Mouse (Mus musculus): ENCODE measurements around the gene Chmp4b.

DNA sequence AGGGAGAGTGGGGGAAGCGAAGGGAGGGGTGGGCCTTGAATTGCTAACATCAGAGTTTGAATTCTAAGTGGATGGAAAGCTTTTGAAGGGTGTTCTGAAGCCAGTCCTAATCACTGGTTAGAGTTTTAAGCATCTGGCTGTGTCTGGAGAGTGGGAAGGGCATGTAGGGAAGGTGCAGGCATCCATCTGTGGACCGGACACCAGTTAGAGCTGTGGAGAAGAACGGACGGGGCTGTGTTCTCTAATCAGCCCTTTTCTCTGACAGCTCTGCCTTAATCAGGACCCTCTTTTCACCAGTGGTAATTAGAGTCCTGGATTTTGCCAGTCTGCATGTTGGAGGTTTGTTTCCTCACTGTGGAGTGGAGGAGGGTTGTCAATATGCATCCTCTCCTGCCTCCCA is 7.6 kb downstream of the Chmp4b start:
- no peak for TF ChIP-seq POLR2A (IDR thresholded peaks at IDR 0.05; ENCODE audit: borderline replicate concordance, low read depth, low read length)
- TF ChIP-seq CTCF (IDR thresholded peaks at IDR 0.05; ENCODE audit: low read depth, low read length): no peak
